Mouse (Mus musculus): ENCODE data around the gene Ring1. TPM values are rescaled to one million over a fixed set of nuclear protein-coding genes. Genes with fewer than 3 reads are reported as not detected.

Ring1 gene
- polyA plus RNA-seq, 1 experiment from 2014 or later = 18.9 TPM

- H3K4me3 ChIP-seq = peak within 1 kb of the TSS; percentile 96
- peak within 1 kb of the TSS; percentile 96 for H3K4me2 ChIP-seq
- peak within 1 kb of the TSS; percentile 58 for H3K9ac ChIP-seq
- no peaks in the 10 kb centered on the region for H3K9me3 ChIP-seq
- H3K27me3 ChIP-seq = no peaks in the 10 kb centered on the region
- ATAC-seq (ENCODE audit: insufficient number of reproducible peaks, low FRiP score, low TSS enrichment, low read depth) = peak; percentile 72
- under 1% methylated on average over 47 of the region's 49 CpGs for WGBS
- H3K27ac ChIP-seq = peak within 1 kb of the TSS; percentile 81
- peaks cover 31% of the 10 kb centered on the region for H3K36me3 ChIP-seq
- H3K4me1 ChIP-seq = peaks cover 76% of the 10 kb centered on the region
Observed at GRCm38 (mm10) chr17:34027656-34028223, 3.3 kb upstream of the Ring1 start, which contains the start of gene H2-Ke6. Gene H2-Ke6, minus strand, starts transcription at chr17:34028060.

GRCm38 (mm10) chr17:34026917-34027655, 2.6 kb upstream of the Ring1 start:
- H3K9me3 ChIP-seq = no peaks in the 10 kb centered on the region

GRCm38 (mm10) chr17:34026221-34026620, 1.7 kb upstream of the Ring1 start:
- peaks cover 46% of the 10 kb centered on the region for H3K36me3 ChIP-seq
- 0 out of 2 replicates have a peak overlapping the region, but pooled peaks have one; percentile 84 for H3K4me2 ChIP-seq
- peaks cover 75% of the 10 kb centered on the region for H3K4me1 ChIP-seq
- no peaks in the 10 kb centered on the region for H3K27me3 ChIP-seq
- ATAC-seq (ENCODE audit: insufficient number of reproducible peaks, low FRiP score, low TSS enrichment, low read depth) = no peak
- H3K27ac ChIP-seq = no peak overlapping the region
- no peak overlapping the region for H3K9ac ChIP-seq
- 38% methylated on average over 2 of the region's 2 CpGs for WGBS
- H3K9me3 ChIP-seq = no peaks in the 10 kb centered on the region
- H3K4me3 ChIP-seq = peak overlapping the region; percentile 86

More at GRCm38 (mm10) chr17:34026917-34027655, 2.6 kb upstream of the Ring1 start:
- WGBS = 11% methylated on average over 36 of the region's 36 CpGs
- no peak for ATAC-seq (ENCODE audit: insufficient number of reproducible peaks, low FRiP score, low TSS enrichment, low read depth)
- Histone ChIP-seq H3K4me3 (peak overlapping the region; percentile 65), H3K27ac (peak overlapping the region; percentile 81), H3K27me3 (no peaks in the 10 kb centered on the region), H3K9ac (peak overlapping the region; percentile 58), H3K4me1 (peaks cover 75% of the 10 kb centered on the region), H3K4me2 (peak overlapping the region; percentile 96), H3K36me3 (peaks cover 37% of the 10 kb centered on the region)

GRCm38 (mm10) chr17:34025756-34026151, 1.3 kb upstream of the Ring1 start:
- ATAC-seq (ENCODE audit: insufficient number of reproducible peaks, low FRiP score, low TSS enrichment, low read depth) = no peak
- H3K4me1 ChIP-seq = peaks cover 72% of the 10 kb centered on the region
- no peaks in the 10 kb centered on the region for H3K9me3 ChIP-seq
- no peaks in the 10 kb centered on the region for H3K27me3 ChIP-seq
- no peak overlapping the region for H3K27ac ChIP-seq
- H3K36me3 ChIP-seq = peaks cover 51% of the 10 kb centered on the region
- peak overlapping the region; percentile 86 for H3K4me3 ChIP-seq
- peak overlapping the region; percentile 90 for H3K9ac ChIP-seq
- WGBS = 15% methylated on average over 7 of the region's 7 CpGs
- H3K4me2 ChIP-seq = peak overlapping the region; percentile 84

GRCm38 (mm10) chr17:34024861-34025755, 628 bp upstream of the Ring1 start:
- Histone ChIP-seq H3K9ac (peak overlapping the region; percentile 90), H3K27ac (peak overlapping the region; percentile 95), H3K4me3 (peak overlapping the region; percentile 86), H3K36me3 (peaks cover 48% of the 10 kb centered on the region), H3K27me3 (no peaks in the 10 kb centered on the region), H3K4me1 (peaks cover 66% of the 10 kb centered on the region), H3K9me3 (peaks cover 2% of the 10 kb centered on the region; the same call in 1 of the 2 replicates), H3K4me2 (peak overlapping the region; percentile 84)
- WGBS = 1% methylated on average over 57 of the region's 57 CpGs
- 0 out of 2 replicates have a peak, but pooled peaks have one; percentile 0 for ATAC-seq (ENCODE audit: insufficient number of reproducible peaks, low FRiP score, low TSS enrichment, low read depth)

- Histone ChIP-seq H3K4me3 (peak overlapping the region; percentile 86), H3K27me3 (no peaks in the 10 kb centered on the region), H3K4me1 (peaks cover 51% of the 10 kb centered on the region), H3K9me3 (peaks cover 7% of the 10 kb centered on the region; the same call in 1 of the 2 replicates), H3K36me3 (peaks cover 34% of the 10 kb centered on the region), H3K4me2 (peak overlapping the region; percentile 84), H3K9ac (0 out of 2 replicates have a peak overlapping the region, but pooled peaks have one; percentile 90), H3K27ac (peak overlapping the region; percentile 95)
- no peak for ATAC-seq (ENCODE audit: insufficient number of reproducible peaks, low FRiP score, low TSS enrichment, low read depth)
- WGBS = 60% methylated on average over 9 of the region's 9 CpGs
Observed at GRCm38 (mm10) chr17:34023678-34024077, 802 bp downstream of the Ring1 start.

- Histone ChIP-seq H3K27ac (no peak overlapping the region), H3K9ac (no peak overlapping the region), H3K27me3 (no peaks in the 10 kb centered on the region), H3K4me1 (peaks cover 44% of the 10 kb centered on the region), H3K4me3 (no peak overlapping the region), H3K9me3 (peaks cover 7% of the 10 kb centered on the region; the same call in 1 of the 2 replicates), H3K36me3 (peaks cover 27% of the 10 kb centered on the region), H3K4me2 (no peak overlapping the region)
- 92% methylated on average over 20 of the region's 20 CpGs for WGBS
- no peak for ATAC-seq (ENCODE audit: insufficient number of reproducible peaks, low FRiP score, low TSS enrichment, low read depth)
Observed at GRCm38 (mm10) chr17:34022987-34023386, 1.5 kb downstream of the Ring1 start.

- peaks cover 39% of the 10 kb centered on the region for H3K4me1 ChIP-seq
Observed at GRCm38 (mm10) chr17:34022414-34022783, 2.1 kb downstream of the Ring1 start.

GRCm38 (mm10) chr17:34021539-34022413, 2.7 kb downstream of the Ring1 start:
- 95% methylated on average over 23 of the region's 23 CpGs for WGBS
- ATAC-seq (ENCODE audit: insufficient number of reproducible peaks, low FRiP score, low TSS enrichment, low read depth) = no peak
- no peaks in the 10 kb centered on the region for H3K27me3 ChIP-seq
- H3K36me3 ChIP-seq = peaks cover 27% of the 10 kb centered on the region
- peaks cover 7% of the 10 kb centered on the region; the same call in 1 of the 2 replicates for H3K9me3 ChIP-seq
- no peak overlapping the region for H3K4me2 ChIP-seq
- no peak overlapping the region for H3K27ac ChIP-seq
- peaks cover 33% of the 10 kb centered on the region for H3K4me1 ChIP-seq
- H3K4me3 ChIP-seq = no peak overlapping the region
- no peak overlapping the region for H3K9ac ChIP-seq

More at GRCm38 (mm10) chr17:34022414-34022783, 2.1 kb downstream of the Ring1 start:
- no peak overlapping the region for H3K27ac ChIP-seq
- no peak overlapping the region for H3K4me3 ChIP-seq
- ATAC-seq (ENCODE audit: insufficient number of reproducible peaks, low FRiP score, low TSS enrichment, low read depth) = no peak
- WGBS = 87% methylated on average over 14 of the region's 14 CpGs
- no peaks in the 10 kb centered on the region for H3K27me3 ChIP-seq
- peaks cover 7% of the 10 kb centered on the region; the same call in 1 of the 2 replicates for H3K9me3 ChIP-seq
- H3K4me2 ChIP-seq = no peak overlapping the region
- H3K36me3 ChIP-seq = peaks cover 27% of the 10 kb centered on the region
- no peak overlapping the region for H3K9ac ChIP-seq

- Histone ChIP-seq H3K9me3 (no peaks in the 10 kb centered on the region), H3K27ac (no peak overlapping the region), H3K27me3 (no peaks in the 10 kb centered on the region), H3K9ac (no peak overlapping the region), H3K4me1 (no peaks in the 10 kb centered on the region), H3K36me3 (no peaks in the 10 kb centered on the region), H3K4me2 (no peak overlapping the region), H3K4me3 (no peak overlapping the region)
- ATAC-seq (ENCODE audit: insufficient number of reproducible peaks, low FRiP score, low TSS enrichment, low read depth) = no peak
- 92% methylated on average over 8 of the region's 8 CpGs for WGBS
Observed at GRCm38 (mm10) chr17:34013436-34013835, 11.0 kb downstream of the Ring1 start.

- no peak for ATAC-seq (ENCODE audit: insufficient number of reproducible peaks, low FRiP score, low TSS enrichment, low read depth)
- no peak overlapping the region for H3K4me2 ChIP-seq
- WGBS = 79% methylated on average over 5 of the region's 5 CpGs
Observed at GRCm38 (mm10) chr17:34010156-34010555, 14.3 kb downstream of the Ring1 start.

More at GRCm38 (mm10) chr17:34010156-34010555, 14.3 kb downstream of the Ring1 start:
- Histone ChIP-seq H3K9me3 (no peaks in the 10 kb centered on the region), H3K4me3 (no peak overlapping the region), H3K4me1 (no peaks in the 10 kb centered on the region), H3K9ac (no peak overlapping the region), H3K36me3 (no peaks in the 10 kb centered on the region), H3K27me3 (peaks cover 7% of the 10 kb centered on the region; the same call in 1 of the 2 replicates), H3K27ac (no peak overlapping the region)

Data from limb, embryonic 15.5 days (tissue).